Mouse (Mus musculus) cortical plate, adult 2 months (tissue): ENCODE results near the gene Tmem132c.

Source experiments
- CTCF ChIP-seq: fragments of 200-500 bp; IDR thresholded peaks from 2 replicates; pipeline ENCODE4 v1.5.1; 2011; ENCODE audit warnings: mild to moderate bottlenecking, control low read depth, low read length; ENCODE audit not compliant: insufficient read depth; ENCODE audit errors: extremely low read depth
- POLR2A ChIP-seq: fragments of 200-500 bp; IDR thresholded peaks from 2 replicates; pipeline ENCODE4 v1.6.1; 2011; ENCODE audit warnings: mild to moderate bottlenecking, low read length, control low read depth; ENCODE audit not compliant: insufficient read depth; ENCODE audit errors: extremely low read depth

GRCm38 (mm10) chr5:127242763-127243160 lies 1.2 kb downstream of the Tmem132c start:
- TF ChIP-seq CTCF = no peak
- TF ChIP-seq POLR2A = no peak
